Mouse (Mus musculus): ENCODE results near the gene Btg4. TPM values are rescaled to one million over a fixed set of nuclear protein-coding genes. Genes with fewer than 3 reads are reported as not detected.
"Not testable (repeated sequence)": the region's sequence is repeated elsewhere in the genome, so short reads cannot be mapped to it uniquely, and the experiment has no call there.

Gene Btg4
- total RNA-seq, 2 experiments from 2014 or later = not detected

DNA sequence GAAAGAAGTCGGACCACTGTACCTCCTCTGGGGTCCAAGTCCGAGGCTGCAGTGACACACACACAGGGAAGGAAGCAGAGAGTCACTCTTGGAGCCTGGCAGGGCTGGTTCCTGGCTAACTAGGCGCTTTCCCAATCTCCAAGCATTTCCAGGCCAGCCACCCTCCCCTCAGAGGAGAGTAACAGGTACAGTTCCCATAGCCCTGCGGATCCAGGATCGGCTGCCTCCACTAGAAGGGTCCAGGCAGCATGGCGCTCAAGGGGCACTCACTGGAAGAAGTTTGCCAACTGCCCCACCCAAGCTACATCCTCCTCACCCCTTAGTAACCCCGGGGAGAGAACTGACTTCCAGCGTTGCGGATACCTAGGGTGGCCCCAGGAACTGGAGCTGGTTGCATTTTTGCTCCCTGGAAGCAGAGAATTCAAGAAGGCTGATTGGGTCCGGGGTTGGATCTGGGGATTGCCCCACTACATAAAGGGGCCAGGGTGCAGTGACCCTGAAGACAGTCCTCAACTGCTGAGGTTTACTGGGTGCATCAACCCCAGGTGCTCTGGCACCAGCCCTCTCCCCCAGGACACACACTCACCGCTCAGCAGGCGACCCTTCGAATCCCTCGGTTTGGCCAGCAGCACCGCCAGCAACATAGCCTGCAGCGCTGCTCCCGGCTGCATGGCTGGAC, 15.7 kb downstream of the Btg4 start:
- DNase-seq = no peak
- intact Hi-C loops (cut with DNase I; ENCODE audit: low total_unique reads) = no loop called here

DNA sequence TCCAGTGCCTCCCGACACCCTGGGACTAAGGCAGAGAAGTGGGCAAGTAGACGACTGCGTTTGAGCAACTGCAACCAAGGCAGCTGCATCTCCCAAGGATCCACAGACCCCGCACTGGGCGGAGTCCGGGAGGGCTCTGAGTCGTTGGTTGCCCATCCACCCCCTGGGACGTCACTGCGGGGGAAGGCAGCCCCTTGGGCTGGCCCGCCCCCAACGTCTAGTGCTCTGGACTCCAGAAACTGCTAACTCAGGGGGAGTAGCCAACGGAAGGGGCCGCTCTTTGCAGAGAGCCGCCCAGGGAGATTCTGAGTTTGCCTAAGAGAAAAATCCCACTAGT, 16.2 kb downstream of the Btg4 start, which contains the start of gene Layn:
Gene Layn, minus strand, starts transcription at position 116 of the 337 bp plus-strand sequence.
- peak; percentile 87 for DNase-seq
- intact Hi-C loops (cut with DNase I; ENCODE audit: low total_unique reads) = no loop called here

- DNase-seq = no peak
These were observed 20.9 kb downstream of the Btg4 start for GRCm38 (mm10) chr9:51081614-51082013.

DNA sequence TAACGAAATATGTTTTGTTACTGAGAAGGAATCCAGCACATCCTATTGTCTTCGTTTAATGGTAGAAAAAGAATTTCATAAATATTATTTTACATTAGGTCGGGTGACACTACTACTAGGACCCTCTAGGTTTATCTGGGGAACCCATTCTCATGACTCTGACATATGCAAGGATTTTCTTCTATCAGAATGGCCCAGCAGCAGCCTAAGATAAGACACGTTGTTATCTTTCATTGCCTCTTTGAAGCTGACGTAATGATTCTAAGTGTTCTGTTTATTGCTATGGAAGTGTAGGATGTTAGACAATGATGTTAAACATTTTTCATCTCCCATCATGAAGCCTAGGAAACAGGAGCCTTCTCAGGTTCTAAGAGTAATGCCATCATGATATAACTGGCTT, 33.0 kb downstream of the Btg4 start:
- DNase-seq = no peak
- intact Hi-C loops (cut with DNase I; ENCODE audit: low total_unique reads) = no loop called here

More at GRCm38 (mm10) chr9:51081614-51082013, 20.9 kb downstream of the Btg4 start:
- intact Hi-C loops (cut with DNase I; ENCODE audit: low total_unique reads) = no loop called here

- DNase-seq = no peak
- intact Hi-C loops (cut with DNase I; ENCODE audit: low total_unique reads) = no loop called here
These were observed 35.6 kb downstream of the Btg4 start for GRCm38 (mm10) chr9:51096306-51096705.

DNA sequence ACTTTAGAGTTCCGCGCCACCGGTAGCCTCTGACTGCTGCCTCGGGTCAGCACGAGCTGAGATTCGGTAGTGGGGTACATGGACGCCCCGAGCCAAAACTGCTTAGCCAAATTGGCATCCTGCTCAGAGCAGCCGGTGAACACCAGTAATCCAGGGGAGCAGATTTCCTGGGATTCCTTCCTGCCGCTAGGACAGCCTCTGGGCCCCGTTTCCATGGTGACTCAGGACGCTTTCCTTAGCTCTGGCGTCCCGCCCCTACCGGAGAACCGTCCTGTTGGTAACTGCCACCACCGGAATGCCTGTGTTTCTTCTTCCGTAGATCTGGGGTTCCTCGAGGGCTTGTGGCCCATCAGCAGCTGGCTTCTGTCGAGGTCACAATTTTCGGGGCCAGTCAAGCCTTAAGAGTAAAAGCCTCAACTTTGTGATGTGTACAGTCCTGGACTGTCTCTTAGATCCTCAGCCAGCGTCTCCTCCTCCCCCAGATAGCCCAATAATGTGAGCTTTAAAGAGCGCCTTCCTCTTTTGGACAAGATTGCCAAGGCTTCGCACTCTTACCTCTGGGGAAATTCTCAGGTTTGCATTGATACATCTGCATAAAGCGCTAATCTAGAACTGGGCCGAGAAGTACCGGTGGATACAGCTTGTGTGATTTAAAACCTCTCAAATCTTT, 41.2 kb downstream of the Btg4 start, which contains the start of gene 4833427G06Rik:
Gene 4833427G06Rik, minus strand, starts transcription at position 323 of the 670 bp plus-strand sequence.
- peak; percentile 39 for DNase-seq

DNA sequence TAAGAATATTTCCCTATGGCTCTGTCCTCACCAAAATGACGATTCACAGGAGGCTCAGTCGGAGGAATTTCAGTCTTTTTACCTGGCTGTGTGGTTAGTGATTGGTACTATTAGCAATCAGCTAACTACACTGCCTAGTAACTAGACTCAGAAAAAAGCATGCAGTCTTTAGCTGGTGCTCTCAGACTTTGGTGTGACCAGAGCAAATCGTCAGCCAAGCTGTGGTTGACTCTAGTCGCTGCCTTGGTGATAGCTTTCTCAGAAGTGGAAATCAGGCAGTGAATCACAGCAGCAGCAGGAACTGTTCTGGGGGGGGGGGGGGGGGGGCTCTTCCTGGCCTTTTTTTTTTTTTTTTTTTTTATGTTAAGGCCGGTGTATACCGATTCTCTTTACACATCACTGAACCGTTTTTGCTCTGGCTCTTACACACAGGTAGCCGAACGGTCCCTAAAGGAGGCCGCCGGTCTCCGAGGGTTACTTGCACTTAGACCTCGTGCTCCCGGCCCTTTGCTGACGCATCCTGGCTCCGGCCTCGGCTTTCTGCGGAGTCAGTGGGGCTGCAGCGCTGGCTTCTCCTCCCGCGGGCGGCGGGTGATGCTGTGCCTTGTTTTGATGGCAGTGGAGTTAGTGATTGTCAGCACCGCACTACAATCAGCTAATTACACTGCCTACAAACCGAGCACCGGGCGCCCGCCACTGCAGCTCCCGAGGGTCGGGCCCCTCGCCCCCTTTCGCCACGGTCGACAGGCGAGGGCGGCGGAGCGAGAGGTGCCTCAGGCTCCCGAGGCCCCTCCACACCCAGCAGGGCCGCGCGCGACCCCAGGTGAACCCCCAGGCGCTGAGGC, 42.5 kb downstream of the Btg4 start:
- intact Hi-C loops (cut with DNase I; ENCODE audit: low total_unique reads) = no loop called here
- DNase-seq = peak; percentile 61

More for the DNA sequence above, 41.2 kb downstream of the Btg4 start, which contains the start of gene 4833427G06Rik:
- intact Hi-C loops (cut with DNase I; ENCODE audit: low total_unique reads) = no loop called here

- intact Hi-C loops (cut with DNase I; ENCODE audit: low total_unique reads) = no loop called here
- DNase-seq = peak; percentile 46
These were observed 43.3 kb downstream of the Btg4 start for GRCm38 (mm10) chr9:51103808-51104514.

GRCm38 (mm10) chr9:51105751-51106150, 45.0 kb downstream of the Btg4 start:
- DNase-seq = no peak
- intact Hi-C loops (cut with DNase I; ENCODE audit: low total_unique reads) = no loop called here

DNA sequence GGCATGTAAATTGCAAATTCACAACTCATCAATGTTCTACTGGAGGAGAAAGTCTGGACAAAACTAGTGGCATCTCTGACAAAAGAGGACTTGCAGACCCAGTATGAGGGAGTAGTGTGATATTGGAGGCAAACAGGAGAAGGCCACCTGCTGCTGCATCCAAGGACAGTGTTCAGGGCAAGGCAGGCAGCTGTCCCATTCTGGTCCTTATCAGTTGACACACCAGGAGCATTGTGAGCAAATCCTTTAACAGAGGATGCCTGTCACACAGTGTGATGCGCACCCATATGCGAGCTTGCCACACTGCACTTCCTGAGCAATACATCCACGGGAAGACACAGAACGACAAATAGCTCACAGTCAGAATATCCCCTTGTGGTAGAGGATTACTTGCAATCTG, 54.1 kb downstream of the Btg4 start:
- no peak for DNase-seq
- intact Hi-C loops (cut with DNase I; ENCODE audit: low total_unique reads) = no loop called here

GRCm38 (mm10) chr9:51136985-51137384, 76.3 kb downstream of the Btg4 start:
- DNase-seq = no peak
- intact Hi-C loops (cut with DNase I; ENCODE audit: low total_unique reads) = no loop called here

- intact Hi-C loops (cut with DNase I; ENCODE audit: low total_unique reads) = no loop called here
- no peak for DNase-seq
These were observed 76.7 kb downstream of the Btg4 start for GRCm38 (mm10) chr9:51137432-51137831.

DNA sequence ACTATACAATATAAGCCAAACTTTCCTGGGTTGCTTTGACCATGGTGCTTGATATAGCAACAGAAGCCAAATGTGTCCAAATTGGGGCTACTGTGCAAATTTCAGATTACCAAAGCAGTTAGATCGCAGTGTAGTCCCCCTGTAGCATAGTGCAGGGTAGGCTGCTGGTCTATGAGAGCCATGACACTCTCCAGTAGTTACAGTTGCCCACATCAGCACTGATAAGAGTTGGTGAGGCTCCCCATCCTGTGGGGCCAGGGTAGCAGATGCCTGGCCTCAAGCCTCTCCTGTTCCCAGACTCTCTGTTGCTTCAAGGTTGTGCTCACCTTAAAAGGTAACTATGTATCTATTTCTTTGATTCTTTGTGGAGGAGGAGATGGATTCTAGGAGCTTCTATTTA, 77.1 kb downstream of the Btg4 start:
- DNase-seq = no peak
- intact Hi-C loops (cut with DNase I; ENCODE audit: low total_unique reads) = no loop called here

DNA sequence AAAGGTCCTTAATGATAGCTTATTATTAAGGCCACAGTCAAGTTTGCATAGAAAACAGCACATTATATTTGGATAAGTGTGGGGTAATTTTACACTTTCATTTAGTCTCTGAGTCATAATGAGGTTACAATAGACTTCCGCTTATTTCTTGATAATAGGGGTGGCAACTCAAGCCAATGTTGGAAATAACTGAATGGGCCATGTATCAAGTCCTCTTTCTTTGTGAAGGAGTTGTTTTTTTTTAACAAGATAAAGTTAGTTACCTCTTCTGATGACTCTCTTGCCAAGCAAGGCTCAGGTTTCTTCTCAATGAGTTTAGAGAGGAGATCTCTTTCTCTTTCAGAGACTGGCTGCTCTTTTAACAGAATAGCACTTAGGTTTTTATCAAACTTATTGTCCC, 77.6 kb downstream of the Btg4 start:
- no peak for DNase-seq
- intact Hi-C loops (cut with DNase I; ENCODE audit: low total_unique reads) = no loop called here

DNA sequence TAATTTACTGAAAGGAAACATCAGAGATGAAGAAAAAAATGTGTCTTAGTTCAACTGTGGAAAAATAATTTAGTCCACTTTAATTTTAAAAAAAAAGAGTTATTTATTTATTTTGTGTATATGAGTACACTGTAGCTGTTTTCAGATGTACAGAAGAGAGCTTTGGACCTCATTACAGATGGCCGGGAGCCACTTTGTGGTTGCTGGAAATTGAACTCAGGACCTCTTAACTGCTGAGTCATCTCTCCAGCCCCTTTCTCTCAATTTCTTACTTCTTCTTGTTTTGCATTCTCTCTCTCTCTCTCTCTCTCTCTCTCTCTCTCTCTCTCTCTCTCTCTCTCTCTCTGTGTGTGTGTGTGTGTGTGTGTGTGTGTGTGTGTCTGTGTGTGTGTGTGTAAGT, 78.7 kb downstream of the Btg4 start:
- DNase-seq; intact Hi-C loops (cut with DNase I; ENCODE audit: low total_unique reads): not testable (repeated sequence)

DNA sequence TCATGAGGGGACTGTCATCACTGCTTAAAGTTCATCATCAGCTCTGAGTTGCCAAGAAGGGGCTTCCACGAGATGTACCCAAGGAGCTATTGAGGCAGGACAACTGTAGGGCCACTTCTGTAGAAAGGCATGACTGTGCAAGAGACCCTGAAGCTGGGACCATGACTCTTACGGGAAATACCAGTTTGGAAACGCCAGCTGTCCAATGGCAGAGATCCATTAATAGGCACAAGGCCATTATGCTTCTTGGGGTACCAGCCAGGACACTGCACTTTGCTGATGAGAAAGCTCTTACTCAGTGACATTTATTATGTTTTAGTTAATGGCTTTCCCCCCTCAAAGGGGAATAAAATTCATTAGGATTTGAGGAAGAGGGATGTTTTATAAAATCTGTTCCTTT, 80.0 kb downstream of the Btg4 start:
- intact Hi-C loops (cut with DNase I; ENCODE audit: low total_unique reads) = no loop called here
- DNase-seq = no peak

DNA sequence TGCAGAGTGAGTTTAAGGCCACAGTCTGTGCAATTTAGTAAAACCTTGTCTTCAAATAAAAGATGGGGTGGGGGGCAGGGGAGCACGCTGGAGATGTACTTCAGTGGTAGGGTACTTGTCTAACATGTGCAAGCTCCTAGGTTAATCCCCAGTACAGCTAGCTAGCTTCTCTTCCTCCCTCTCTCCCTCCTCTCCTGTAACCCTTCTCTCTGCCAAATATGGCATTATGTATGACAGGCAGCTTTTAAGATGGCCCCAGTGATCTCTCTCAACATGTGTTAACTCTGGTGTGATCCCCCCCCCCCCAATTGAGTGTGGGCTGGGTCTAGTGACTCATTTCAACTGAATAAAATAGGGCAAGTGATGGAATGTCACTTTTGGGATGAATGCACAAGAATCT, 82.7 kb downstream of the Btg4 start:
- intact Hi-C loops (cut with DNase I; ENCODE audit: low total_unique reads) = no loop called here
- DNase-seq = no peak

GRCm38 (mm10) chr9:51144218-51144617, 83.5 kb downstream of the Btg4 start:
- no peak for DNase-seq
- intact Hi-C loops (cut with DNase I; ENCODE audit: low total_unique reads) = no loop called here

GRCm38 (mm10) chr9:51146496-51146895, 85.8 kb downstream of the Btg4 start:
- intact Hi-C loops (cut with DNase I; ENCODE audit: low total_unique reads) = no loop called here

DNA sequence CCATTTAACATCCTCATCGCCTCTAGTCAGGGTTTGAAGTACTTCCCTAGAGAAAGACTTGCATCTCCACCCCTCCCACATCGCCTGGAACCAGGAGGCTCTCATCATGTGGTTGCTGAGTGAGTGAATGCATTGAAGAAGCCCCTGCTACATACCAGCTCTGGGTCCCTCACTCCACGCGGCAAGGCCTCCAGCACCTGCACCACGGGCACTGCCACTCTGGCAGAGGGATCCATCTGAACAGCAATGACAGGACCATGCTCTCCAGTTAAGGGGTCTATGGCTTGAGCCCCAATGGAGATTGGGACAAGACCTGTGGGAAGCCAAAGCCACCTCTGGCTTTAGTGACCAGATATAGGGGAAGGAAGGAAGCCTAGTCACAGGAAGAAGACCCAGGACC, 86.6 kb downstream of the Btg4 start:
- intact Hi-C loops (cut with DNase I; ENCODE audit: low total_unique reads) = no loop called here
- DNase-seq = no peak

More at GRCm38 (mm10) chr9:51146496-51146895, 85.8 kb downstream of the Btg4 start:
- no peak for DNase-seq

Measured in gastrocnemius, postnatal 14 days (tissue).